Mouse (Mus musculus) hindbrain, embryonic 10.5 days (tissue): ENCODE measurements at regions not wholly inside any gene's neighbourhood (a gene's known extent, or its start where the extent isn't known, plus 50 kb on each side); places are given as distances from the start of the nearest gene placed in this dataset.
"Not testable (repeated sequence)": the region's sequence is repeated elsewhere in the genome, so short reads cannot be mapped to it uniquely, and the experiment has no call there.

ENCODE experiments used
- DNase-seq: peaks from one replicate; pipeline ENCODE4 v3.0.0-alpha.2; 2017; ENCODE audit warnings: low spot score
- H3K27ac ChIP-seq: fragments of 300-500 bp; sonication (generic); 2 replicates; pipeline ENCODE4 v1.5.1; 2016; ENCODE audit warnings: mild to moderate bottlenecking, moderate library complexity
- H3K27me3 ChIP-seq: fragments of 300-500 bp; sonication (generic); 2 replicates; pipeline ENCODE4 v1.6.1; 2016; ENCODE audit warnings: mild to moderate bottlenecking; ENCODE audit not compliant: poor library complexity, insufficient read depth, severe bottlenecking
- H3K36me3 ChIP-seq: fragments of 300-500 bp; sonication (generic); 2 replicates; pipeline ENCODE4 v1.6.1; 2016; ENCODE audit warnings: mild to moderate bottlenecking, moderate library complexity
- H3K4me1 ChIP-seq: fragments of 300-500 bp; sonication (generic); replicated peaks from 2 replicates; pipeline ENCODE4 v1.6.1; 2016; ENCODE audit warnings: mild to moderate bottlenecking
- H3K4me3 ChIP-seq: fragments of 300-500 bp; sonication (generic); 2 replicates; pipeline ENCODE4 v1.5.1; 2016; ENCODE audit warnings: mild to moderate bottlenecking, moderate library complexity
- H3K9me3 ChIP-seq: fragments of 300-500 bp; sonication (generic); 2 replicates; pipeline ENCODE4 v1.6.1; 2016; ENCODE audit warnings: mild to moderate bottlenecking, moderate library complexity
- WGBS: fragments of 180-500 bp; shearing (Covaris S2); methylation state at CpG from one replicate; pipeline ENCODE4 v1.1.7; 2016; 5-methylcytosine and 5-hydroxymethylcytosine counted together

- 73% methylated on average over 1 of the region's 1 CpGs for WGBS
- no peak overlapping the region for H3K27ac ChIP-seq
- peaks cover 13% of the 10 kb centered on the region for H3K4me1 ChIP-seq
- H3K36me3 ChIP-seq: no peaks in the 10 kb centered on the region
- H3K27me3 ChIP-seq: peaks cover 14% of the 10 kb centered on the region
- no peak for DNase-seq
- no peak overlapping the region for H3K4me3 ChIP-seq
- H3K9me3 ChIP-seq: no peaks in the 10 kb centered on the region
Observed at GRCm38 (mm10) chr5:149857019-149857418, 161.5 kb upstream of the Rxfp2 start.

- no peaks in the 10 kb centered on the region for H3K36me3 ChIP-seq
- peak; percentile 66 for DNase-seq
- H3K4me1 ChIP-seq: peaks cover 9% of the 10 kb centered on the region
- WGBS: 45% methylated on average over 4 of the region's 4 CpGs
- H3K27me3 ChIP-seq: no peaks in the 10 kb centered on the region
- H3K4me3 ChIP-seq: no peak overlapping the region
- no peak overlapping the region for H3K27ac ChIP-seq
- H3K9me3 ChIP-seq: no peaks in the 10 kb centered on the region
Observed at GRCm38 (mm10) chr5:149861489-149861962, 156.9 kb upstream of the Rxfp2 start.

- Histone ChIP-seq H3K36me3 (no peaks in the 10 kb centered on the region), H3K4me3 (no peak overlapping the region), H3K27ac (no peak overlapping the region), H3K4me1 (peaks cover 26% of the 10 kb centered on the region), H3K27me3 (peaks cover 6% of the 10 kb centered on the region; the same call in 1 of the 2 replicates), H3K9me3 (no peaks in the 10 kb centered on the region)
- 89% methylated on average over 7 of the region's 7 CpGs for WGBS
- DNase-seq: no peak
Observed at GRCm38 (mm10) chr5:149867926-149868325, 150.5 kb upstream of the Rxfp2 start.

- DNase-seq: no peak
- WGBS: 81% methylated on average over 5 of the region's 5 CpGs
- peaks cover 36% of the 10 kb centered on the region for H3K4me1 ChIP-seq
Observed at GRCm38 (mm10) chr5:149869441-149869840, 149.0 kb upstream of the Rxfp2 start.

GRCm38 (mm10) chr5:149870596-149870995 lies 147.9 kb upstream of the Rxfp2 start:
- H3K27ac ChIP-seq: no peak overlapping the region
- H3K4me1 ChIP-seq: peaks cover 36% of the 10 kb centered on the region
- WGBS: 85% methylated on average over 2 of the region's 2 CpGs
- peaks cover 11% of the 10 kb centered on the region; the same call in 1 of the 2 replicates for H3K27me3 ChIP-seq
- no peaks in the 10 kb centered on the region for H3K9me3 ChIP-seq
- H3K4me3 ChIP-seq: no peak overlapping the region
- no peaks in the 10 kb centered on the region for H3K36me3 ChIP-seq
- no peak for DNase-seq

More at GRCm38 (mm10) chr5:149869441-149869840, 149.0 kb upstream of the Rxfp2 start:
- Histone ChIP-seq H3K27me3 (peaks cover 11% of the 10 kb centered on the region; the same call in 1 of the 2 replicates), H3K9me3 (no peaks in the 10 kb centered on the region), H3K36me3 (no peaks in the 10 kb centered on the region), H3K27ac (no peak overlapping the region), H3K4me3 (no peak overlapping the region)

GRCm38 (mm10) chr5:149871521-149871920 lies 147.0 kb upstream of the Rxfp2 start:
- 24% methylated on average over 2 of the region's 2 CpGs for WGBS
- peak; percentile 8 for DNase-seq

GRCm38 (mm10) chr5:149873482-149874002 lies 144.9 kb upstream of the Rxfp2 start:
- Histone ChIP-seq H3K4me3 (no peak overlapping the region), H3K27me3 (peaks cover 11% of the 10 kb centered on the region; the same call in 1 of the 2 replicates), H3K9me3 (no peaks in the 10 kb centered on the region), H3K4me1 (peaks cover 36% of the 10 kb centered on the region), H3K36me3 (no peaks in the 10 kb centered on the region), H3K27ac (no peak overlapping the region)
- WGBS: 23% methylated on average over 9 of the region's 9 CpGs
- no peak for DNase-seq

More at GRCm38 (mm10) chr5:149871521-149871920, 147.0 kb upstream of the Rxfp2 start:
- no peak overlapping the region for H3K4me3 ChIP-seq
- no peaks in the 10 kb centered on the region for H3K36me3 ChIP-seq
- 0 out of 2 replicates have a peak overlapping the region, but pooled peaks have one; percentile 35 for H3K27ac ChIP-seq
- no peaks in the 10 kb centered on the region for H3K9me3 ChIP-seq
- peaks cover 36% of the 10 kb centered on the region for H3K4me1 ChIP-seq
- peaks cover 11% of the 10 kb centered on the region; the same call in 1 of the 2 replicates for H3K27me3 ChIP-seq

GRCm38 (mm10) chr5:149874342-149874741 lies 144.1 kb upstream of the Rxfp2 start:
- DNase-seq: no peak
- H3K27me3 ChIP-seq: peaks cover 10% of the 10 kb centered on the region; the same call in 1 of the 2 replicates
- H3K27ac ChIP-seq: no peak overlapping the region
- 85% methylated on average over 2 of the region's 2 CpGs for WGBS
- no peaks in the 10 kb centered on the region for H3K9me3 ChIP-seq
- no peak overlapping the region for H3K4me3 ChIP-seq
- peaks cover 28% of the 10 kb centered on the region for H3K4me1 ChIP-seq
- no peaks in the 10 kb centered on the region for H3K36me3 ChIP-seq

GRCm38 (mm10) chr5:149892453-149892852 lies 126.0 kb upstream of the Rxfp2 start:
- not testable (repeated sequence) for DNase-seq, H3K9me3 ChIP-seq, H3K36me3 ChIP-seq, H3K4me1 ChIP-seq, H3K27me3 ChIP-seq, H3K27ac ChIP-seq, H3K4me3 ChIP-seq

- Histone ChIP-seq H3K27me3 (no peaks in the 10 kb centered on the region), H3K27ac (no peak overlapping the region), H3K4me3 (no peak overlapping the region), H3K9me3 (no peaks in the 10 kb centered on the region), H3K36me3 (no peaks in the 10 kb centered on the region), H3K4me1 (no peaks in the 10 kb centered on the region)
- 76% methylated on average over 3 of the region's 3 CpGs for WGBS
- DNase-seq: no peak
Observed at GRCm38 (mm10) chr5:149906927-149907326, 111.5 kb upstream of the Rxfp2 start.

- WGBS: 82% methylated on average over 4 of the region's 4 CpGs
- H3K4me3 ChIP-seq: no peak overlapping the region
- no peaks in the 10 kb centered on the region for H3K27me3 ChIP-seq
- H3K9me3 ChIP-seq: no peaks in the 10 kb centered on the region
- no peaks in the 10 kb centered on the region for H3K36me3 ChIP-seq
- H3K27ac ChIP-seq: no peak overlapping the region
- H3K4me1 ChIP-seq: no peaks in the 10 kb centered on the region
- DNase-seq: no peak
Observed at GRCm38 (mm10) chr5:149908376-149909078, 109.9 kb upstream of the Rxfp2 start.

GRCm38 (mm10) chr5:149909108-149909739 lies 109.3 kb upstream of the Rxfp2 start:
- no peaks in the 10 kb centered on the region for H3K27me3 ChIP-seq
- DNase-seq: no peak
- 76% methylated on average over 13 of the region's 13 CpGs for WGBS
- no peaks in the 10 kb centered on the region for H3K4me1 ChIP-seq
- no peaks in the 10 kb centered on the region for H3K36me3 ChIP-seq
- no peaks in the 10 kb centered on the region for H3K9me3 ChIP-seq
- peak overlapping the region; percentile 12; the same call in 1 of the 2 replicates for H3K27ac ChIP-seq
- no peak overlapping the region for H3K4me3 ChIP-seq

- H3K4me1 ChIP-seq: no peaks in the 10 kb centered on the region
- no peak for DNase-seq
- no peaks in the 10 kb centered on the region for H3K36me3 ChIP-seq
- H3K27me3 ChIP-seq: no peaks in the 10 kb centered on the region
- H3K9me3 ChIP-seq: no peaks in the 10 kb centered on the region
- 76% methylated on average over 8 of the region's 8 CpGs for WGBS
- no peak overlapping the region for H3K27ac ChIP-seq
- H3K4me3 ChIP-seq: no peak overlapping the region
Observed at GRCm38 (mm10) chr5:149909971-149910370, 108.5 kb upstream of the Rxfp2 start.
